ENCODE assay signal across 8 mouse cellular contexts in the genomic region with DNA sequence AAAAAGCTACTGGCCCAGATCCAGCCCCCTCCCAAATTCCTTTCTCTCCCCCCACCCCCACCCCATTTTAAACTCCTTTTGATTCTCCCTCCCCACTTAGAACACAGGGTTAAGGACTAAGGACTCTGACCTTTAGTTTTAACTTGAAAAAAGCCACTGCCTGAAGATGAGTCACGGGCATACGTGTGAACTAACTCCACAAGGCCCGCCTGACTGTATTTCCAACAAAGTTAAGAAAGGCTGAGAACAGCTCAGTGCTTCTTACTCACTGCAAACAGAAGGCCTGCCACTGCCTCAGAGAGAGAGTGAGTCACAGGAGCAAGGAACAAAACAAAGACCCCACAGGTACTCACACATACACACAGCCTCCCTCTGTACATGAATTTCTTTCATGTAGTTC. TPM values are rescaled to one million over a fixed set of nuclear protein-coding genes. Genes with fewer than 3 reads are reported as not detected.
DNase-seq lines count a peak whose midpoint lies in the region; ATAC-seq and TF ChIP-seq lines count a peak whose summit lies in the region.
"Had no signal": no experiment of that assay in that cellular context is flagged by ENCODE, and none has a peak within 500 bp of the region (broad histone marks: within the 10 kb centered on the region; RNA-seq: fewer than 3 reads in every experiment).

No protein-coding gene starts in this region.

- no peaks in the 10 kb centered on the region for H3K9me3 ChIP-seq in heart, embryonic 13.5 days
- H3K9me3 ChIP-seq: limb, embryonic 15.5 days had no signal

- peaks cover 58% of the 10 kb centered on the region for H3K4me1 ChIP-seq in heart, embryonic 13.5 days
- H3K4me1 ChIP-seq in cerebellum, adult 2 months (ENCODE audit: control insufficient read depth, insufficient read depth, low read length), result peaks cover 6% of the 10 kb centered on the region

- H3K27ac ChIP-seq in heart, embryonic 13.5 days (replicated peaks), result peak overlapping the region; percentile 12; the same call in 1 of the 2 replicates
- no peak overlapping the region for H3K27ac ChIP-seq in cerebellum, adult 2 months (ENCODE audit: insufficient read depth, low read length)
- H3K27ac ChIP-seq: limb, embryonic 15.5 days had no signal

- 23% methylated on average over 3 of the region's 3 CpGs for WGBS in heart, embryonic 13.5 days
- WGBS in cerebellum, adult 2 months, result 72% methylated on average over 3 of the region's 3 CpGs

- peak; percentile 45 for DNase-seq in ovary, adult 18-20 months (ENCODE audit: low spot score)
- no peak for DNase-seq in ovary, postnatal 14 days (ENCODE audit: low spot score)
- DNase-seq in adrenal gland, postnatal 10 days, result peak; percentile 44
- peak; percentile 15 to 46 for DNase-seq in lung, adult 18-20 months
- no peak for DNase-seq in cerebellum, adult 2 months
- DNase-seq in thymus, postnatal 4 days, result no peak

- no peaks in the 10 kb centered on the region for H3K27me3 ChIP-seq in heart, embryonic 13.5 days (replicated peaks)
- H3K27me3 ChIP-seq in cerebellum, adult 2 months (ENCODE audit: control insufficient read depth, insufficient read depth, low read length), result no peaks in the 10 kb centered on the region
- H3K27me3 ChIP-seq: limb, embryonic 15.5 days had no signal

- H3K4me3 ChIP-seq in heart, embryonic 13.5 days, result no peak overlapping the region
- no peak overlapping the region for H3K4me3 ChIP-seq in cerebellum, adult 2 months (replicated peaks; ENCODE audit: insufficient read depth, low read depth, low read length)
- H3K4me3 ChIP-seq: limb, embryonic 15.5 days had no signal

- peak overlapping the region; percentile 40; the same call in 1 of the 2 replicates for H3K9ac ChIP-seq in heart, embryonic 13.5 days
- H3K9ac ChIP-seq: limb, embryonic 15.5 days had no signal

- no peak overlapping the region for H3K4me2 ChIP-seq in heart, embryonic 13.5 days
- H3K4me2 ChIP-seq: limb, embryonic 15.5 days had no signal

- TF ChIP-seq POLR2A in cerebellum, adult 2 months (IDR thresholded peaks at IDR 0.05; ENCODE audit: borderline replicate concordance, insufficient read depth, low read length), result no peak

- ATAC-seq in heart, embryonic 13.5 days (ENCODE audit: extremely low read depth, insufficient number of reproducible peaks, low FRiP score, low TSS enrichment), result no peak

- no peak for TF ChIP-seq CTCF in cerebellum, adult 2 months (IDR thresholded peaks at IDR 0.05; ENCODE audit: borderline replicate concordance, insufficient read depth, low read depth, low read length)

- H3K36me3 ChIP-seq in heart, embryonic 13.5 days, result no peaks in the 10 kb centered on the region
- H3K36me3 ChIP-seq: limb, embryonic 15.5 days had no signal

RNA-seq across cellular contexts. Expression of a gene that starts 48.6 kb away (rescaled TPM):
- 10 to 100 TPM; 18.4 to 21.9 TPM for total RNA-seq in adrenal gland, postnatal 10 days (2021)
- polyA plus RNA-seq in heart, embryonic 13.5 days (2015; fragmentation: Nextera tagmentation; extraction: Ambion mirVana), result 40.1 and 43.9 TPM in 2 replicates
- 24.0 and 25.8 TPM in 2 replicates for polyA plus RNA-seq in cerebellum, adult 2 months (2012; rRNA removed)

Comparison
In these comparisons a context has a peak if more than half of its experiments do, and no peak if none do; other contexts are left out.
1. DNase-seq: peak in ovary, adult 18-20 months (single experiment), adrenal gland, postnatal 10 days (single experiment) and lung, adult 18-20 months (2 of 2); none in ovary, postnatal 14 days (single experiment), cerebellum, adult 2 months (0 of 2) and thymus, postnatal 4 days (single experiment).